Mouse (Mus musculus): ENCODE measurements at regions not wholly inside any gene's neighbourhood (a gene's known extent, or its start where the extent isn't known, plus 50 kb on each side); places are given as distances from the start of the nearest gene placed in this dataset.

DNA sequence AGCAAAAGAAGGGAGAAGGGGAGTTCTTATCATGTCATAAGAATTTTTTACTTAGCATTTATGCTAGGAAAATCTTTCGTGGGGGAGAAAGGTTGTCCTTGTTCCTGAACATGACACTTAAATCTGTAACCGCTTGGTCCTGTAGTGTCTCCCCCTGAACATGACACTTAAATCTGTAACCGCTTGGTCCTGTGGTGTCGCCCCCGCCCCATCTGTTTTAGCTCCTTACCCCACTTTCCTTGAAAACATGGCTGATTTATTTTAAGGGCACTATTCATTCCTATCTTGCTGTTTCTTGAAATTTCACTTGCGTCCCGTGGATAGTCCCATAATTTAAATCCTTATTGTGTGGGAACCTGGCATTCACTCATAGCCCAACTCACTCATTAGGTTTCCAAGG is 82.2 kb downstream of the Rap2a start:
- no peak for ATAC-seq (replicated peaks; ENCODE audit: insufficient number of reproducible peaks, low FRiP score, low TSS enrichment, poor library complexity, severe bottlenecking)

DNA sequence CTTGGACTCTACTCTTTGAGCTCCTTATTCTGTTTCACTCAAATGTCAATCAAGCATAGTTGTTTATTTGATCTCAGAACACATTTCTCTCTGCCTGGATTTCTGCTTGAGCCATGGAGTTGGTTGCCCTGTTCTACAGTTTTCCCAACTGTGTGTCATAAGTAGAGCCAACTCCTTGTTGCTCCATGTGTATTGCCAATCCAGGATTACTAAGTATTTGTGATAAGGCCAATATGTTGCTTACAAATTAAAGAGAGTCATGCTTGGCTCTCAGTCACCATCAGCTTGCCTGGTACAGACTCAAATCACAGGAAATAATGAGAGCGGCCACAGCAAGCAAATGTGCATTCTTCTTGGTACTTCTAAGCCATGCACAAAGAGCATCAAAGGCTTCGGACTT is 82.7 kb downstream of the Rap2a start:
- no peak for ATAC-seq (replicated peaks; ENCODE audit: insufficient number of reproducible peaks, low FRiP score, low TSS enrichment, poor library complexity, severe bottlenecking)

DNA sequence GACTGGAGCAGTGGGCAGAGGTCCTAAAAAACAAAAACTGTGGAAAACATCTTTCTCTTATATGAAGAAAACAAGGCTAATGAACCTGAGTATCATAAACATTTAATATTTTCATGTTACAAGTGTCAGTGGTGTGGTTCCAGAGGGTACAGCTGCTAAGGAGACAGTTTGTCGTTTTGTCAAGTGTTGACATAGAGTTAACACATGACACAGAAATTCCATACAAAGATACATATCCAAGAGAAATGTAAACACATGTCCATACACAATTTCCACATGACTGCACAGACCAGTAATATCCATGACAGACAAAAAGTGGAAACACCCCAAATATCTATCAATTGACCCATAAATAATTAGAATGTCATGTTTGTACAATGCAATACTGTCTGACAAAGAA is 88.7 kb downstream of the Rap2a start:
- ATAC-seq (replicated peaks; ENCODE audit: insufficient number of reproducible peaks, low FRiP score, low TSS enrichment, poor library complexity, severe bottlenecking), result no peak

DNA sequence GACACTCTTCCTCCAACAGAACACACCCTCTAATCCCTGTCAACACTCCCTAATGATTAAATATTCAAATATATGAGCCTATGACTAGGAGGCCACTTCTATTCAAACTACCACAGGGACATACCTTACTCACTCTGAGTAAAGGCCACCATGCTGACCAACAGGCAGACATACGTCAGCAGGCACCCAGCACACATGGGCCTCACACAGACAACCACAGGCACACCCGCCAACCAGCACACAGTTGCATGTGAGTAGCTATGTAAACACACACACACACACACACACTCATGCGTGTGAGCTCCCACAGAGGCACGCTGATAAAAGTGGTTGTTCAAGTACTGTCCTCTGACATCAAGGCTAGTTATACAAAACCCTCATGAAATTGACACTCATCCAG is 89.8 kb downstream of the Rap2a start:
- ATAC-seq (replicated peaks; ENCODE audit: insufficient number of reproducible peaks, low FRiP score, low TSS enrichment, poor library complexity, severe bottlenecking), result no peak

DNA sequence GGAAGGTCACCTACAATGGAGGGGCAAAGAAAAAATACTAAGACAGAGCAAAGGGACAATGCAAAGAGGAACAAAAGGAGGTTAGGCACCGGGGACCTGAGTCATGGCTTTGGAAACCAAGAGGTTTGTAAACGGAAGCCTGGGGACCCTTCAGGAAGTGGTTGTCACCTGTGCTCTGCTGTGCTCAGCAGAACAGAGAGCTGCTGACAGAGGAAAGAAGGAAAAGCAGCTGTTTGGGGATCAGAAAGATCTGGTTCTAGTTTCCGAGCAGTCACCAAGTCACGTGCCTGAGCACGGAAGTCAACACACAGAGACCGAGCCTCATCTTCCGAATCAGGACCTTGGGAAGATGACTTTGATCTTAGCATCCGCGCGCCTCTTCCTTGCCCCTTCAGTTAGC is 94.0 kb downstream of the Rap2a start:
- ATAC-seq (replicated peaks; ENCODE audit: insufficient number of reproducible peaks, low FRiP score, low TSS enrichment, poor library complexity, severe bottlenecking), result 0 out of 2 replicates have a peak, but pooled peaks have one; percentile 15

DNA sequence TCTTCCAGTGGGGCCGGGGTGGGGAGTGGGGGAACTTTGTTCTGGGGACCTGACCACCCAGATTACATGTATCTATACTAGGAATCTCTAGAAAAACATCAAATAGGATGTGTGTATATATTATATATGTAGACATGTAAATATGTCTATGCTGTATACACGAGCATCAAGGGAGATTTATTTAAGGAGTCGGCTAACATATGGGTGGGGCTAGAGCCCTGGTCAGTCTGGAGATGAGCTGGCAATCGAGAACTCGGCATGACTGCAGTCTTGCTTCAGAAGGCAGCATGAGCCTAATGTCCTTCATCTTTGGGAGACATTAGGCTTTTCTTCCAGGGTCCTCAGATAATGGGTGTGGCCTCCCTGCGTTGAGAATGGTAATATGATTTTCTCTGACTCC is 97.0 kb downstream of the Rap2a start:
- no peak for ATAC-seq (replicated peaks; ENCODE audit: insufficient number of reproducible peaks, low FRiP score, low TSS enrichment, poor library complexity, severe bottlenecking)

GRCm38 (mm10) chr14:120578352-120579080 is 100.3 kb downstream of the Rap2a start:
- ATAC-seq (replicated peaks; ENCODE audit: insufficient number of reproducible peaks, low FRiP score, low TSS enrichment, poor library complexity, severe bottlenecking), result no peak

DNA sequence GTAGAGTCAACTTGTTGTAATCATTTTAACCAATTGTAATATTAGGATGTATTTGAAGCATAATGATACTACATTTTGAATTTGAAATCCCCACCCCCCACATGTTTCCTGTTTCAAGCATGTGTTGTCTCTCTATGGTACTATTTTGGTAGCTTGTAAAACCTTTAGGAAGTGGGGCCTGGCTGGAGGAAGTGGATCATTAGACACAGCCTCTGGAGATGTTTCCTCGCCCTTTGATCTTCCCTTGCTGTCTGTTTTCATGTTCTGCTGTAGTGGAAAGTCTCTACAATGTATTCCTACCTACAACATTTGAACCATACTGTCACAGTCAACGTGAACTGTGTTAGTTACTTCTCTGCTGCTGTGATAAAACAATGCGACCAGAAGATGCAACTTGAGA is 105.6 kb downstream of the Rap2a start:
- ATAC-seq (replicated peaks; ENCODE audit: insufficient number of reproducible peaks, low FRiP score, low TSS enrichment, poor library complexity, severe bottlenecking), result no peak

GRCm38 (mm10) chr14:120592191-120592590 is 113.9 kb downstream of the Rap2a start:
- no peak for ATAC-seq (replicated peaks; ENCODE audit: insufficient number of reproducible peaks, low FRiP score, low TSS enrichment, poor library complexity, severe bottlenecking)

DNA sequence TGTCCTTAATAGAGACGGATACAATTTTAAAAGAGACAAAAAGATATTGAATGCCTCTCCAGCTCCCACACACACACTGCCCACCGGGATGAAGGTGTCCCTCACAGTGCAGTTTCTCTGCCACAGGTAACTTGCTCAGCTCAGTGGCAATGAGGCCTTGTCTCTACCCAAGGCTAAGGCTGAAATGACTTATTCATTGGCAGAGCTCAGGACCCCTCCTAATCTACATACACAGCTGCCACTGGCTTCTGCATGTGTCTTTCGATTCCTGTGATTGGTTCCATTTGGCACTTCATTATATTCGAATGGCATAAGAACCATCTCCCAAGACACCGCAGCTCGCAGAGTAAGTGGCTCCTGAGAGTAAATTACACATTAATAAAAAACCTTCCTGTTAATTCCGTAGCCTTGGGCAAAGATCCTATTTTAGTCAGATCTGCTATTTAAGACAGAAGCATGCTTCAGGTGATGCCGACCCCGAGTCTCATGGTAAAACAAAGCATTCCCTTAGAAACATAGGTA is 122.2 kb downstream of the Rap2a start:
- no peak for ATAC-seq (replicated peaks; ENCODE audit: insufficient number of reproducible peaks, low FRiP score, low TSS enrichment, poor library complexity, severe bottlenecking)

- no peak for ATAC-seq (replicated peaks; ENCODE audit: insufficient number of reproducible peaks, low FRiP score, low TSS enrichment, poor library complexity, severe bottlenecking)
Measured at GRCm38 (mm10) chr14:120601510-120601909, 123.3 kb downstream of the Rap2a start.

DNA sequence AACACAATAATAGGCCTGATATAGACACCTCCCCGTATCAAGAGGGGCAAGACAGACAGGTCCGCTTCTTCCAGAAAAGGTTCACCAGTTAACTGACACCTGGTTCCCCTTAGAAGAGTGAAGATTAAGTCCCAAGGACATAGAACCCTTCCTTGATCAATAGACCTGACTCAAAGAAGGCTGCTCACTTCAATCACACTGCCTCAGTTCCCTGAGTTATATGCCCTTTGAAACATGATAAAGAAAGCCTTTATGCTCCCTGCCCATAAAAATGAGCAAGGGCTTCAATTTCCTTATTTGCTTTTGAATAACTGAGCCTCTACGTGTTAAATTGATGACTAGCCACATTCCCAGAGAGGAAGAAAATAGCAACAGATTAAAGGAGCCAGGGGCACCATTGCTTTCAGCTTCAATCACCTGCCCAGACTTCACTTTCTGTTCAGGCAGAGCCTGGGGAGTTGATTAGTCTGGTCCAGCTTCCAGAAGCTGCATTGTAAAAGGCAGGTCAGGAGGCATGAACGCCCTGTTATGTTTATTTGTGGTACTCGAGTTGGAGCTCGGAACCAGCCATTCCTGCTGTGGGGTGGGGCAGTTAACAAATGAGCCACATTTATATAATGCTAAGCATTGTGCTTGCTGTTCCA is 125.7 kb downstream of the Rap2a start:
- ATAC-seq (replicated peaks; ENCODE audit: insufficient number of reproducible peaks, low FRiP score, low TSS enrichment, poor library complexity, severe bottlenecking), result no peak

- ATAC-seq (replicated peaks; ENCODE audit: insufficient number of reproducible peaks, low FRiP score, low TSS enrichment, poor library complexity, severe bottlenecking), result no peak
Measured at GRCm38 (mm10) chr14:120607801-120608200, 129.6 kb downstream of the Rap2a start.

DNA sequence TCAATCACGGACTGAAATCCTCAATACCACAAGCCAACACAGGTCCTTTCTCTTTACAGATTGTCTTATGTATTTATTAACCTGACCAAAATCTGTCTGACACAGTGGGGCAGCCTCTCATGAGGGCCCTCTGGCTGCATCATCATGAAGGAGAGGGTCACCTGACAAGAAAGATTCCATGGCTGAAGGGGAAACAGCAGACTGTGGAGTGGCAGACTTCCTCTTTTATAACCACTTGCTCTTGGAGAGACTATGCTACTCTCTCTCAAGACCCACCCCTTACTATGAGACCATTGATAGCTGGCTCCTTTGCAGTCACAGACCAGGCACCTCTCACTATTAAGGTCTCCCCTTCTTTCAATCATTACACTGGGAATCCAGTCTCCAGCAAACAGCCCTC is 133.1 kb downstream of the Rap2a start:
- ATAC-seq (replicated peaks; ENCODE audit: insufficient number of reproducible peaks, low FRiP score, low TSS enrichment, poor library complexity, severe bottlenecking), result no peak

DNA sequence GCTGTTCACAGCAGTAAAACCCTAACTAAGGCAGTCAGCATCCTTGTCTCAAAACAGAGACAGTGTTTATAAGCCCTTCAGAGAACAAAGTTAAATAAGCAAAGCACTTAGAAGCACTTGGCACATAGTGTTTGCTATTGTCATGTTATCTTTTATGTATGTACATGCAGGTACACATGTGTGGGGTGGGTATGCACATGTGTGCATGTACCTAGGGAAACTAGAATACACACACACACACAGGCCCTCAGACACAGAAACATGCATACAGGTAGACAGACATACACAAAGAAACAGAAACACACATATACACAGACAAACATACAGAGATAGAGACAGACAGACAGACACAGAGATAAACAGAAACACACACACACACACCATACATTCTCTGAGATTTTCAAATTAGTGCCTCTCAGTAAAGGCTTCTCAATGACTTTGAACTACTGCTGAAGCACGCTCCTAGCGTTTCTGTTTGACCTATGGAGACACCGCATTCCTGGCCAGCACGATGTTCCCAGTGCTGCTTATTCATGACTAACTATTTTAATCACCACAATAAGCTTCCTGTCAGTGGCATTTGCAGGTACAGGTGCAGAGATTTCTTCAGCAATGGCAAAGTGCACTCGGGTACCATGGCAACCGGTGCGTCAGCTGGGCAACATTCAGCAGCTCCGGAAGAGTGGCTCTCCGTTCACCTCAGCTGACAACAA is 148.1 kb downstream of the Rap2a start:
- ATAC-seq (replicated peaks; ENCODE audit: insufficient number of reproducible peaks, low FRiP score, low TSS enrichment, poor library complexity, severe bottlenecking), result no peak

DNA sequence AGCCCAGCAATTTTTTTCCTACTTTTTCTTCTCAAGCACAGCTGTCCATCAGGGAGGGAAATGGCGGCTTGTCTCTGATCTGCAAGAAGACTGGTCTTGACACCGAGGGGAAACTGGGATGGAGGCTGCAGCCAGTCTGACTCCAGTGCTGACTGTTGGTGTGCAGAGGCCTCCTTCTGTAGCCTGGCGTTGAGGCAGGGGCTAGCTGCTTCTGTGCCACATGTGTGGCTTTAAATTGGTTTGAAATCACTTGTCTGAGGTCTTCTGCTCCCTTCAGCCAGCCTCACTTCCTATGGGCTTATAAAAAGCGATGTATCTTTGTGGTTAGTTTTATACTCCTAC is 148.7 kb downstream of the Rap2a start:
- ATAC-seq (replicated peaks; ENCODE audit: insufficient number of reproducible peaks, low FRiP score, low TSS enrichment, poor library complexity, severe bottlenecking), result no peak

GRCm38 (mm10) chr14:120632771-120633170 is 154.5 kb downstream of the Rap2a start:
- ATAC-seq (replicated peaks; ENCODE audit: insufficient number of reproducible peaks, low FRiP score, low TSS enrichment, poor library complexity, severe bottlenecking), result no peak

DNA sequence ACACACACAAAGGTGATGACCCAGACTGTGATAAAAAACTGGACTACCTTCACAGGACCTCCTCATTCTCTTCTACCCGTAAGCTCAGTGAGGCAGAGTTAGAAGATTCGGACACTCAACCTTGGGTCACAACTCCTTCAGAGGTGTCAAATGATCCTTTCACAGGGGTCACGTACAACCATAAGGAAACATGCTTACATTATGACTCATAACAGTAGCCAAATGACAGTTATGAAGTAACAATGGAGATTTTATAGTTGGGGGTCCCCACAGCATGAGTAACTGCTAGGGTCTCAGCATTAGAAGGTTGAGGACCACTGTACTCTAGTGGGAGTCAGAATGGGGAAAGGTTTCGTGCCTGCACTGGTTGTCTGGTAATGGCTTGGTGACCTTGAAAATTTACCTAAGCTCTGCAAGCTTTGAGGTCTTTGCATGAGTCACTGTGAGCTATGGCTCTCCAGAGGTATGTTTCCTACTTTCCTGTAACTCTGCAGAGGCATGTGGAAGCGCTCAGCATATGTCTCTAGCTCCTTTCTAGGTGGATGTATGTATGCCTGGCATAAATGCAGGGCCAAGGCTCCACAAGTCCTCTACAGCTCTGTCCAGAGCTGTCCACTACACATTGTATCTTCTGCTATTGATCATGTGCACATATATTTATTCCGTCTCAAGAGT is 158.6 kb downstream of the Rap2a start:
- ATAC-seq (replicated peaks; ENCODE audit: insufficient number of reproducible peaks, low FRiP score, low TSS enrichment, poor library complexity, severe bottlenecking), result no peak

DNA sequence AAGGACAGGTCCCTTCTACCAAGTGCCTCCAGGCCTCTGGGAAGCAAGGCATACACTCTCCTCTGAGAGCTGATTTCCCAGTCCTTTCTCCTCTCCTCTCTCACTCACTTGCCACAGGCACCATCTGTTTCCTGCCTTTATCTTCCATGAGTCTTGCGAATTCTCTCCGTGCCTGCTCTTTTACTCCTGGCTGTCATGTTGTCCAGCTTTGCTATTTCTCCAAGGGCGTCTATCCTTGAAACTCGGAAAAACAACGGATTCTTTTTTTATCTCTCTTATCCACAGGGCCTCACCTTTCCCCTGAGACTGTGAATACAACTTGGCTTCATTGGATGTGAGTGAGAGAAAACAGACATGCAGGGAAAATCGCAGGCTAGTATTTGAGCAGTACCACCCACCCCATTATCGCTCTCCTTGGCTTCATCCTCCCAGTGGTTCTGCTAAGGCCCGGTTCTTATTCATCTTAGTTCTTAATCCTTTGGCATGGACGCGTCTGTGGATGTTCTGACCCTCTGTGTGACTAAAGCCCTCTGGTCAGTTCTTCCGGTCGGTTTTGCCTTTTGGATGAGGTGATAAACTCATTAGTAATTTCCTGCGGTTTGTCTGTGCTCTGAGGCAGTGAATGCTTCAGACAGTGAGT is 159.4 kb downstream of the Rap2a start:
- no peak for ATAC-seq (replicated peaks; ENCODE audit: insufficient number of reproducible peaks, low FRiP score, low TSS enrichment, poor library complexity, severe bottlenecking)

All from monocyte, adult 5-6 weeks (primary cell).